ENCODE assay signal across 19 mouse cellular contexts in the genomic region with DNA sequence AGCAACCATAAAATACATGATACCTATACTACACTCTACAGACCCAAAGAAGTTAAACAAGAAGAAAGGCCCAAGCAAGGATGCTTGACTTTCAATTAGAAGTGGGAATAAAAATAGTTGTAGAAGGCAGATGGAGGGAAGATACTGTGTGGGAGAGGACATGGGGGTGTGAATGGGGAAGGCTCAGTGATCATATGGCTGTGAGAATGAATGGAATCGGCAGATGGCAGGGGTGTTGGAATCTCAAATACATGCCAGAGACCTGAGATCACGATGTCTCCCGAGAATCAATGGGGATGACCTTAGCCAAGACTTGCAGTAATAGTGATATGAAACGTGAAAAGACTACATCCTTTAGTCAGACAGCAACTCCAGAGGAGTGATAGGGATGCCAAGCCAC.
DNase-seq lines count a peak whose midpoint lies in the region; ATAC-seq lines count a peak whose summit lies in the region.
"Had no signal": no experiment of that assay in that cellular context is flagged by ENCODE, and none has a peak within 500 bp of the region (broad histone marks: within the 10 kb centered on the region; RNA-seq: fewer than 3 reads in every experiment).

No protein-coding gene starts in this region.

- peak; percentile 74 for ATAC-seq in frontal cortex, adult (ENCODE audit: low TSS enrichment)
- ATAC-seq: activated CD4-positive, CD25-positive, alpha-beta regulatory T cell, adult 4 months; forebrain, embryonic 15.5 days had no signal

- no peak for DNase-seq in frontal cortex, postnatal 14 days (ENCODE audit: low spot score in 2 of 2)
- DNase-seq in layer of hippocampus, adult 18-20 months (ENCODE audit: low spot score in 2 of 2), result peak; percentile 7 to 55
- DNase-seq in layer of hippocampus, postnatal 25 days (ENCODE audit: extremely low spot score in 1 of 2, low spot score in 1 of 2), result no peak
- DNase-seq in layer of hippocampus, adult 8-10 months (ENCODE audit: low spot score in 2 of 2), result peak; percentile 4 to 8
- DNase-seq in layer of hippocampus, postnatal 36 days, result peak; percentile 7
- DNase-seq in ovary, postnatal 36 days (ENCODE audit: low spot score), result no peak
- no peak for DNase-seq in retina, embryonic 14.5 days (ENCODE audit: low spot score)
- DNase-seq: adrenal gland, postnatal 10 days; adrenal gland, postnatal 36 days; cerebellum, adult 11 months; cerebellum, adult 2 months; cerebellum, adult 9-11 months; cerebellum, postnatal 25 days; gastrocnemius, adult 2 months; gastrocnemius, postnatal 14 days; heart, adult 11 months had no signal

Comparison
In these comparisons a context has a peak if more than half of its experiments do, and no peak if none do; other contexts are left out.
1. DNase-seq: peak in layer of hippocampus, adult 18-20 months (2 of 2), layer of hippocampus, adult 8-10 months (2 of 2) and layer of hippocampus, postnatal 36 days (2 of 2); none in frontal cortex, postnatal 14 days (0 of 2), layer of hippocampus, postnatal 25 days (0 of 2), ovary, postnatal 36 days (single experiment) and retina, embryonic 14.5 days (single experiment).